Mouse (Mus musculus): ENCODE measurements around the gene Ncbp3.
A peak's percentile ranks its signal among the peaks of the same experiment; 100 is the strongest.

The Ncbp3 gene

DNA sequence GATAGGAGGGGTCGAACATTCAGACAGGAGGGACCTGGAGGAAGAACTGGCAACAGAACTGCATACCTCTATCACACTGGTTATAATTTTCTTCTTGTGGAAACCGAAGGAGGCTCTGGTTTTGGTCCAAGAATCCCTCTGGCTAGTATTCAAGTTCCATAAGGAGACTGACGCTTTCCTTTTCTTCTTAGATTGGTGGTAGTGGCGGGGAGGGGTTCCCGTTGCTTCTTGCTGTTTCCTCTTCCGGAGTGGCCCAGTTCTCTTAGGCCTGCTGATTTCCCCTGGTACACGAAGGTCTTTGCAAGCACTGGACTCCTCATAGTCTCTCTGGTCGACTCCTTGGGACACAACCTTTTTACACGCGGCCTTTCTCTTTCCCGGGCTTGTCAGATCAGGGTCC is 89.5 kb downstream of the Ncbp3 start:
- DNase-seq (ENCODE audit: low spot score) = no peak

DNA sequence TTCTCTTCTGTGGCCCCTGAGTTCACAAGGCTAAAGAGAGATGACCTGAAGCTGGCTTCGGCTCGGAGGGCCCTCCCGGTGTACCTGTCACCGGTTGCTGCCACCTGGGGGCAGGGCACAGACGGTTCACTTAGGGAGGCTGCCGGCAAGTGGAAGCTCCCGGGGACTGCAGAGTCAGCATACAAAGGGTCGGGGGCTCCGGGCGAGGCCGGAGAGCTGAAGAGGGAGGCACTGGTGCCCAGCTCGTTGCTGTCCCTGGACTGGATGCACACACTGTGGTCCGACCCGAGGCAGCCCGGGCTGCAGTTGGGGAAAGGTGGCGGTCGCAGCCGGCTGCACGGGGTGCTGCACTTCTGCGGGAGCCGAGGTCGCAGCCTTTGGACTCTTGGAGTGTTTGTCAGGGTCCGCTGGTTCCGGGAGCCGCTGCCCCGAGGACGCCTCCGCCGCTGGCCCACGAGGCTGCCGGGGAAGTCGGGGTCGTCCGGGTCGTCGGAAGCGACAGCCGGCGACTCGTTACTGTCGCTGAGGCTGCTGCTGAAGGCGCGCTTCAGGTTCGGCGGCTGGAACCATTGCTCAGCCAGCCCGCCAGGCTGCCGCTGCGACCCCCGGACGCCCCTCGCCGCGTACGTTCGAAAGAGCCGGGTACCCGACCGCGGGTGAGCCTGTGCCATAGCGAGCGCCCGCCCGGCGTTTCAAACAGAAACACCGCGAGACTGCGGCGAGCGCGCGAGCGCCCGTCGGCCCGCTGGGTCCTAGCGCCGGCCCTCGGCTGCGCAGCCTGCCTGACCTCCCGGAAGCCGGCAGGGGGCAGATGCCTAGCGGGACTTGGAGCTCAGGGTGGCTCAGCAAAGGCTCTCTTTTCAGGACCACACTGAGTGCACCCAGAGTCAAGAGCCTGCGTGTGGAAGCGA is 90.3 kb downstream of the Ncbp3 start, which contains the start of gene Haspin:
Gene Haspin, minus strand, starts transcription at position 704 of the 911 bp plus-strand sequence.
- peak; percentile 61 for DNase-seq (ENCODE audit: low spot score)

All from layer of hippocampus, adult 9-10 months (tissue).